Mouse (Mus musculus) regulatory T cell (primary cell): ENCODE measurements around the gene Kcnc1.

Source experiments
- in situ Hi-C: fragments of 300-600 bp; cut with MboI, MseI; formaldehyde crosslinking; loops from one replicate; pipeline ENCODE4 v1.15.1; 2025; ENCODE audit warnings: high pct_unique_total_duplicates

Kcnc1 gene

DNA sequence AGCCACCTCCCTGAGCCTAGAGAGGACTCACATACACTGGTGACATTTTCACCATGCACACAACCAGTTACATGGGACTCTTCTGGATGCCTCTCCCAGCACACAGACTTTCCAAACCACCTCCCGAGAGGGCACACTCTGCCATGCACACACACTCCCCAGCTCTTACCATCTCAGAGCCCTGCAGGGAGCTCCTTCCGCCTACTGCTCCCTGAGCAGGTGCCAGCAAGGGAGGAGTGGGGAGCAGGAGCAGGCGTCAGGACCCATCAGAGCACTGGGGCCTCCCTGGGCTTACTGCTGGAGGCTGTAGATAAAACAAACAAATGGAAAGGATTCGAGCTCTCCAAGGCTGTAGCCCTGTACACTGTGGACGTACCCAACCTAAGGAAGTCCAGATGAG is 25.2 kb downstream of the Kcnc1 start:
- in situ Hi-C loops = no loop called here

DNA sequence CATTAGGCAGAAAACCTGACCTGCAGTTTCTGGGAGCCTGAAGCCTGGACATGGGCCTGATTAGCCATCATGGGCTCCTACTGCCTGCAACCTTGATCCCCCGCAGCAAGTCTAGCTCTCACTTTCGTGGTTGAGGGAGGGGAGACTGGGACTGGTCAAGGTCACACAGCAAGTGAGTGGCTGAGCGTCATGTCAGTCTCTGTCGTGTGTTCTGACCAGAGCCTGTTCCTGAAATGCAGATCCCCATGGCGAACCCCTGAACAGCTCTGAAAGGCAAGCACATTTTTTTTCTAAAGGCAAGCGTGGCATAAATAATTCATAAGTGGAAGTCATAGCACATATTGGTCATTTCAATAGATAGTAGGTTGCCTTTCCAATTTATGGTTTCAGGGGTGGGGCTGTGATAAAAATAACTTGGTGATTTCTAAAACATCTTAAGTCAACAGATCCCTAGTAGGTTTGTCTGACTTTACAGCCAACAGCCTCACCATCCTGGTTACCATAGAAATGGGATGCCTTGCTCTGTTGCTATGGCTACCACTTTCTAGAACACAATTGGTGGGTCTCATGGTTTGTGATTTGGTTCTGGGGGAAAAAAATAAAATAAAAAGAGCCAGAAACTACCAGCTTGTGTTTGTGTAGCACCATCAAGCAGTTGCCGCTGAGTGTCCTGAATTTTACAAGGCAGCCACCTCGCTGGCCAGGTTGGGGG is 25.9 kb downstream of the Kcnc1 start:
- in situ Hi-C loops = no loop called here

DNA sequence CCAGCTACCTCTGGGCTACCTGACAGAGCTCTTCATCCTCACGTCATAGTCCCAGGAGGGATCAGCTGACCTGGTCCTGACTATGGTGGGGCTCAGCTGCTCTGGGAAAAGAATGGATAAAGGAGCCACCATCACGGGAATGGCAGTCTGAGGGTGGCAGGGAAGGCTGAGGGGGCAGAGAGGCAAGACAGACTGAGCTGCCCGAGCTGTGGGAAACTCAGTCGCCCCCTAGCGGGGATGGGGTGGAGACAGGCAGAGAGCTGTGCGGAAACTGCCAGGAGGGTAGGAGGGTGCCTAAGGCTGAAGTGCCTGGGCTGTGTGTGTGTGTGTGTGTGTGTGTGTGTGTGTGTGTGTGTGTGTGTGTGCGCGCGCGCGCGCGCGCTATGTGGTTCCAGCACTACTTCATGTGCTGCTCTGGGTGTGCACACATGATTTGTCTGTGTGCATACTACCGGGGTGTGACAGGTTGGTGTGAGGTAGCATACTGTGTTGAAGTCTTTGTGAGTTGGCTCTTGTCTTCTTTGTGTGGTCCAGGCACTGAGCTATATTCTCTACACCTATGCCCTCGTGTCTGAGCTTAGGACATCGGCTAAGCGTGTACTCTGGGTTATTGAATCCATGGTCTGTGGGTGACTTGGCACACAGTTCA is 26.6 kb downstream of the Kcnc1 start:
- in situ Hi-C loops = no loop called here

DNA sequence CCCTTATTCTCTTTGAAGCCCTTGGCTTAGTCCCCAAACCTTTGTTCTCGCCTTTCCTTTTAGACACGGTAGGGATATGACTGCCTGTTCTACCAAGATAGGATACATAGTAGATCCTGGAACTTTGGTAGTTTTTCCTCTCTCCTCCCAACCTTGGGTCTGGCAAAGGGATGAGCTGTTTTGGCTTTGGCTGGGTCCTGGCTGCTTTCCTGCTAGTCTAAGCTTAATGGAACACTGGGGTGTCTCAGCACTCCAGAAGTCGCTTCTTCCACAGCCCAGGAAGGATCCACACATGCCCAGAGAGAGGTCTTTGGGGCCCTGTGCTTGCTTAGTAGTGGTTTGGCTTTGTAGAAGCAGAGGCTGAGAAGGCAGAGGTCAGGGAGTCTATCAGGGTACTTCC is 27.7 kb downstream of the Kcnc1 start:
- in situ Hi-C loops = no loop called here

DNA sequence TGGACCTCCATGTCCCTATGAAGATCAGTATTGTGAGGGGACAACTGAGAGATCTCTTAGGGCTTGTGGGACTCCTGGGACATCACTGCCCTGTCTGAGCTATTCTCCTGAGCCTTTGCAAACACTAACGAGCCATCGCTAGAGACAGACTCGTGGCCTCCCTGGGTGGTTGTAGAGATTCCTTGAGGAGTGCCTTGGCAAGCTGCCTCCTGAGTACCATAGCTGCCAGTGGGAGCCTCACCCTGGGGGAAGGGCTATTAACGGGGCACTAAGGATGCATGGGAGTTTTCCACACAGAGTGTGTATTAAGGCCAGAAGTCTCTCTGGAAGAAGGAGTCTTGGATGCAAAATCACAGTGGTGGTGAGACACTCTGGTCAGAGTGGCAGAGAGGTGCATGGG is 28.7 kb downstream of the Kcnc1 start:
- in situ Hi-C loops = no loop called here

DNA sequence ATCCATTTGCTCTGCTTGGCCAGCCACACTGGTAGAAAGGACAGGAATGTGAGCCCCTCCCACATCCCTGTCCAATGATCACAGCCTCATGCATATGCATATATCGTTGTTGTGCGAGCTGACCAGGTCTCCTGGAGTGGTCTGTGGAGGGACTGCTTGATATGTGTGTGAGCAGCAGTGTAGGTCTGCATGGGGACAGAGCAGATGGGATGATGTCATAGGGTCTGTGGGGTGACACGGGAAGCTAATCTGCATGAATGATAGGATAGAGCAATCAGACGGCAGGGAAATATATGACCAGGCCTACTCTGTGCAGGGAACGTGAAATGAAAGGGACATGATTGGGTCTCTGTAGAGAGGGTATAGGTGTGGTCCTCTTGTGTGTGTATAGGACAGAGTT is 37.6 kb downstream of the Kcnc1 start:
- in situ Hi-C loops = no loop called here

DNA sequence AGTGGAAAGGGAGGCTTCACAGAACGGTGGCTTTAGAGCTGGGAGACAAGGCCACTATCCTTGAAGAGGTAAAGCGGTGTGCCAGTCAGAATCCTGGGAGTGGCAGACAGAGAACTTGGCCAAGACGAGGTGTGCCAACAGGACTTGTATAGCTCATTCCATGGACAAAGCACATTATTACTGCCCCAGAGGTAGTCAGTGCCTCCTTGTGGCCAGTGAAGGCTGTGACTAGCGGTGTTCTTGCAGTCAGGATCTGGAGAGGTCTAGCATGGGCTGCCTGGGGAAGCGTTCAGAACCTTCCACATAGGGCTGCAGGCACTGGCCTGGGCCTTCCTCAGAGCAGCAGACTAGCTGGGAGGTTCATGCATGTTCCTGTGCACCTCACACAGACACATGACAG is 39.5 kb downstream of the Kcnc1 start:
- in situ Hi-C loops = no loop called here

DNA sequence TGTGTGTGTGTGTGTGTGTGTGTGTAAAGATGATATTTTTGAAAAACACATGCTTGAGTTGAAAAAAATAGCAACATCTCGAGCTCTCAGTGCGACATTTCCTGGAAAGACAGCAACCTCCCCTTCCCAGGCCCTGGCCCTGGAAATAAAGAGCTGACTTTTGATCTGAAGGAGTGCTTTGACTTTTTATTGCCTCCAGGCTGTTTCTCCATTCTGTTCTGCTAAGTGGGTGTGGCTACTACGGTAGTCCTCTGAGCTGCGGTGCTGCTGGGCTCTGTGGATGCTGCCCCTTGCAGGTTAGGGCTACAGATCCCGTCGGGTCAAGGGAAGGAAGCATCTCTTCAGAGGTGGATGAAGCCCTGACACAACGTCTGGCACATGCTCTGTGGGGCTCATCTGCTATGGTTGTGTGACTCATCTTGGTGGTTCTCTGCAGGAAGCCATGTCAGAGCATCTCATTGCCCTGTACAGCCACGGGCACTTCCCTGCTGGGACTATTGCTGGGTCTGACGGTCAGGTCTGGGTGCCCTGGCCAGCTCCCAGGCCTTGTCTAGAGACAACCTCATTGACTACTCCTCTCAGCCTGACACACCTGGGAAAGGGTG is 42.3 kb downstream of the Kcnc1 start:
- in situ Hi-C loops = no loop called here

DNA sequence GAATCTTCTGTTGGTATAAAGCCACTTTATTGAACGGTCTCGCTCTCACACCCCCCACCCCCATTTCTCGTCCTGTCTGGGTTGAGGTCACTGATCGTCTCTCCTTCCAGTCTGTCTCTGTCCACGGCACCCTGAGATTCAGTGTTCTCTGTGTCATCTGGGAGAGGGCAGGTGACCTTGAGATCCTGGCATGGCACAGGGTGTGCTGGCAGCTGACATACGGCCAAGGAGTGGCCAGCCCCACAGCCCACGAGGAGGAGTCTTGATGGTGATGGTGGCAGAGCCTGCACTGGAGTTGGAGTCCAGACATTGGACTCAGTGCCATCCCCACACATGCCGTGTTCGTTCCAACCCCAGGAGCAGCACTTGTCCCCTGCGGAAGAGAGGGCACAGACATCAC is 46.9 kb downstream of the Kcnc1 start:
- in situ Hi-C loops = no loop called here

DNA sequence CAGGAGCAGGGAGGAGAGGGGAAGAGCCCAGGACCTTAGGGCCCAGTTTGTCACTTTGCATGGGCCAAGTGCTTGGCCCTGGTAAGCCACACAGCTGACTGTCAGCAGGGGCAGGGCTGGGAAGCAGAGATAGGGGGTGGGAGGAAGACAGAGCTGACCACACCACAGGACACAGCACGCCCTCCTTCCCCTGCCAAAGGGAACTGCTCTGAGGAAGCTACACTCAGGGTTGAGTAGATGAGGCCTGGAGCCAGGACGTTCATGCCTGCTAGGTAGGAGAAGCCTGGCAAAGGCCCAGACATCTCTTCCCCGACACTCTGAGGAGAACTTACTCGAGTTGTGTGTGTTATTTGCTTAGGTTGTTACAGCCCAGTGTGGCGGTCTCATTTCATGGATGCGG is 49.6 kb downstream of the Kcnc1 start:
- in situ Hi-C loops = no loop called here

DNA sequence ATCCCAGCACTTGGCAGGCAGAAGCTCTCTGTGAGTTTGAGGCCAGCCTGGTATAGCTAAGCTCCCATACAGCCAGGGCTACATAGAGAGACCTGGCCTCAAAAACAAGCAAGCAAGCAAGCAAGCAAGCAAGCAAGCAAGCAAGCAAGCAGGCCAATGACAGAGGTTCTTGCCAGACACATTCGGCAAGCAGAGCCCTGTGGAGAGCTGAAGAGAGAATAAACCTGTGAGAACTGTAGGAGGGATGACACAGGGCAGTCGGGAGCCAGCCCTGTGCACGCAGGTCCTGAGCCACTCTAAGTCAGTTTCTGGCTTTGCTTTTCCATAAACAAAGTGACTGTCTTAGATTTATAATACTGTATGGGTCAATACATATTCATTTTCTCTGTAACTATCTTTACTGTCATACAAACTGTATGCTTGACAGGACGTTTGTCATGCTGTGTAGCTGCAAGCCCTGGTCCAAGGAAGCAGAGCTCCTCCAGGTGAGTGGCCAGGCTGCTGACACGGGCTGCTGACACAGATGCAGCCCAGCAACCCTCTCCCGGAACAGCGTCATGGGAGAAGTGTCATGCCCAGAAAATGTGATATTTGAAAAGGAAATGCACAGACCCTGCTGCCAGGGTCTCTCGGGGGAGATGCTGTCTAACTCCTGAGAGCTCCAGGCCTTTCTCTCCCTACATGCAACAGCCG is 51.3 kb downstream of the Kcnc1 start:
- in situ Hi-C loops = no loop called here

DNA sequence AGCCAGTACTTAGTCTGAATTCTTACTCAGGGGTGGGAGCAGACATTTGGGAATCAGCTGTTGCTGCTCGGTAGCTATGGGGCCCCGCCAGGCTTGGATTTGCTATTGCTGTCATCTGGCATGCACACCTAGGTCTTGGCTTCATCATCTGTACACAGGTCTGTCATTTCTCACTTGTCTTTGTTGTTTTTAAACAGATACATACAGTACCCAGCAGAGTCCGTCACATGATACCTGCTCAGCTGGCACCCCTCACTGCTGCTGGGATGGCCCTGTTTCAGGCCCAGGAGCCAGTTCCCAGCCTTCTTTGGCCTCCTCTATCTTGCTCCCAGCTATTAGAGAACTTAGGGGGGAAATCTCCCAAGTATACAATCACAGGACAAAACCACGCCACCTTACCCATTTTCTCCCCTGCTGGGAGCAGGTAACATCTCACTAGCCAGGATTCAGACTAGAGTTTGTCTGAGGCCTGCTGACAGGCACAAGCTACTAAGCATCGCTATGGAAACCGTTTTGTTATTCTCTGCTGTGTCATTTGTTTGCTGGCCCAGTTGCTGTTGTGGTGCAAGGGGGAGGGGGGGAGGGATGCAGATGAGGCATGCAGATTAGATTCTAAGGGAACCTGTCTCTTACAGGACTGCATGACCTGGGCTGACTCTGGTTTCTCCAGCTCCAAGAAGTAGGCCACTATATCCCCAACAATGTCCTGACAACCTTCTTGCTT is 52.8 kb downstream of the Kcnc1 start:
- in situ Hi-C loops = no loop called here

DNA sequence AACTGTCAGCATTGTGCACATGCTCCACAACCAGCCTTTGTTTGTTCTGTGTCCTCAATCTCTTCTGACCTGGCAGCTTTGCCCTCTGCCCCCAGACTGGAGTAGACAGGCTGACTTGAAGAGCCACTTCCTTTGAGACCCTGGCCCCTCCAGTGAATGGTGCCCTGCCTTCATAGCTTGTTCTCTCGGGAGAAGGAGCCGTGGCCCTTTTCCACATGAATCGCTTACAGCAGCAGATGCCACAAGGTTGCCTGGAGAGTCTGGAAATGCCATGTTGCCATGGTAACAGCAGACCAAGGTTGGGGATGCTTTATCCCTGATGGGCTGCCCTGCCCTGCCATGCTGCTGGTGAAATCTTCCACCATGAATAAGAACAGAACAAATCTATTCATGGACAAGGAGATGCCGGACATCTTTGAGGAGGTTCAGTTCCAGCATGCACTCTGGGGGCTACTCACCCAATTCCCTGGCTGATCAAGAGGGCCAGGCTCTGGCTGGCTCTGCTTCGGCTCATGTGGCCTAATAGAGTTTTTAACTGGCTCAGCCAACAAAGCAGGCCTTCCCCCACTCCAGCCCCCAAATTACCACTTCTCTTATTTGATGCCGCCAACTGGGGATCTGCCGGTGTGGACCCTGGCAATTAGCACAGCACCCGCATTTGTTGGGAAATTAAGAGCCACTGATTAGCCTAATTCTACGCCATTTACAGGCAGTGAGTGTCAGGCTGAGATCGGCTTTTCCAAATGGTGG is 57.8 kb downstream of the Kcnc1 start:
- in situ Hi-C loops = no loop called here

DNA sequence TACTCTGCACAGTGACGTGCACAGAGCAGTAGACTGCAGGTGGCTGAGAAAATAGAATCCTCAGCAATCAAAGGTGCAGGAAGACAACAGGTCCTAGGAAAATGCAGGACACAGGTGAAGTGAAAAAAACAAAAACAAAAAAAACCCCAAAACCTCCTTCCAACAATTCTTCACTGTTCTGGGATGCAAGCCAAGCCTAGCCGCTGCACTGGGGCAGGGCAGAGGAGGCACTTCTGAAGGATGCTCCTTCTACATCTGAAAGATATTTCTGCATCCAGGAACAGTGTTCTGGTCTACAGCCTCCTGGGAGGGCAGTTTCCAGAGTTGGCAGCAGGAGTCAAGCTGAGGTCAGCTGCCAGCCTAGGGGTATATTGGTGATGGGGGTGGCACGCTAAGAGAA is 61.6 kb downstream of the Kcnc1 start:
- in situ Hi-C loops = no loop called here

DNA sequence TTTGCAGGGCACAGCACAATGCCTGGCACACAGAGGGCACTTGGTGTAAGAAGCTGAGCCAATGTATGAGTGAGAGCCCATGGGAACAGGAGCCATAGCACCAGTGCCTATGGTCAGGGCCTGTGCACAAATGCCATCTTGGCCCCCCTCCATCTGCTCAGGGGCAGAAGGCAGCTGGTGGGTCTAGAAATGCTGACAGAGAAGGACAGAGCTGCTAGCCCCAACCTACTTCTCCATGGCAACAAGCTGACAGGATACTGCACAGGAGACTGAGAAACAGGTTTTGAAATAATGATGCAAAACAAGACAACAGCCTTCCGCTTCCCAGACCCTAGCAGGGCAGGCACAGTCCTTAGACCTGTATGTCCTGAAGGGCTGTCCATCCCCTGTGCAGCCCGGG is 62.9 kb downstream of the Kcnc1 start:
- in situ Hi-C loops = no loop called here

DNA sequence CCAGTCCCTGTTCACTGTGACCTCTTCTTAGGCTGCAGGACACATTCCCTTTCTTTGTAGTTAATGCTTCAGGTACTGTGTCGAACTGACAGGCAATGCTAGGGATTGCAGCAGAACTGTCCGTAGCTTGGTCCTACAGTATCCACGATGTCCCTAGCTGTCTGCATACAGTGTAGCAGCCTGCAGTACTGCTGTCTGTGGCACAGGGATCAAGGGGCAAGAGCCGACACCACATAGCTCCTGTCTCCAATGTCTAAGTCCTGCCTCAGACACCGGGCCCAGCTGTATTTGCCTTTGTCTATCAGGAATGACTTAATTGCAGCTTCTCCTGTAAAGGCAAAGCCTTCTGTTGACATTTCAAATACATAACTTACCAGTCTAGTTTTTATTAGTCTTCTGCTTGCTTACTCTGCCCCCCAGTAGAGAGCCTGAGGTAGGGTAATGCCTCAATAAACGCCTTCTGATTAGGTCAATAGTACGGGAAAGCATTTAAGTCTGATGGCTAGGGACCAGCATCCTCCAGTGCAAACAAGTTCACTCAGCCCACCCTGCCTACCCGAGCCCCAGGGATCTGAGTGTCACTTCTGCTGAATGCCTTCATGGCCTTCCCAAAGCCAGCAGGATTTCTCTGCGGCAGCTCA is 63.4 kb downstream of the Kcnc1 start:
- in situ Hi-C loops = no loop called here

DNA sequence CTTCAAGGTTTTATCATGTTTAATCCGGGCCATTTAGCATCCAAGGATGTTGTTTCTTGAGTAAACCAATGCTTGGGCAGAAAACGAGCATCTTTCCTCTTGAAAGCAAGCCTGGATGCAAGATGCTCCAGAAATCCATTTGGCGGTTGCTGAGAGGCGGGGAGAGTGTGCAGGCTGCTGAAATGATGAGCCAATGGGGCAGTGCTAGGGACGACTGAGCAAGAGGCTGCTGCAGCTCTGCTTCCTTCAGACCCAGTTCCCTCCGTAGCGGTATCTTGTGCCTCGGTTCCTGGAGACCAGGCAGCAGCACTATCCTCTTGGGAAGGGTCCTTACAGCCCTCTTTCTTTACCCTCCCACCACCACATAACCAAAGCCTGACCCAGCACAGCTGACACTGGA is 66.0 kb downstream of the Kcnc1 start:
- in situ Hi-C loops = no loop called here

DNA sequence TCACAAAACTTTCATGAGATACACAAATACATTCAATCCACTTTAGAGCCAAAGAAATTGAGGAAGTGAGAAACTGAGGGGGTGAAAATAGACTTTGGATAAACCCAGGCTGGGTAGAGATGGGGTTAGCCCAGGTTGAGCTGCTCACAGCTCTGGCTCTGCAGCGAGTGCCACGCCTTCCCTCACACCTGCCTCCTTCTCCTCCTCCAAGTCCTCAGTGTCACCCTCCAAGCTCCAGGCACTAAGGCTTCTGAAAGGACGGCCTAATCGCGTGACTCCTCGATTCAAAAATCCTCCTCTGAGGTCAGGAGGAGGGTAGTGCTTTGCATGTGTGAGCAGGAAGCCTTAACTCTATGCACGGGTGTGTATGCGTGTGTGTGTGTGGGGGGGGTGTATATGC is 66.8 kb downstream of the Kcnc1 start:
- in situ Hi-C loops = no loop called here

DNA sequence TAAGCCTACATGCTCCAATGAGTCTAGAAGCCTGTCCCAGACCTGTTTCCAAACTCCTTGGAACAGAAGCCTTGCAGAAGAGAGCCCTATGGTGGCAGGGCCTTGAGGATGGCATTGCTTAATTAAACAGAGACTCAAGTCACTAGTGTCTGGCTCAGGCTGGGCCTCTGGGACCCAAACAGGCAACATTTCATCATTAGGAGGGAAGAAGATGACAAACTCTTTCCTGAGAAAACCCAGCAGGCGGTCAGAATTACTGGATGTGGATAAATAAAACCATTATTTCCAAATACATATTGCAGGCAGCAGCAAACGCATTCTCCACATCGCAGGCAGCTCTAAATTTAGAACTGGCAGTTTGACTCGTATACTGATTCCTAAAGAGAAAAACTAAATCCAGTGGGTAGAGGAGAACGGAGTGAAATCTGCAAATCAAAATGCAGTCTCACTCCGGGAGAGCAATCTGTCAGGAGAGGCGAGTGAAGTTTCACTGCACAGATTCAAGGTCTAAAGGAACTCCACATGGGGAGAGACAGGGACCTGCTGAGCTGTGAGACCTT is 70.2 kb downstream of the Kcnc1 start:
- in situ Hi-C loops = no loop called here

DNA sequence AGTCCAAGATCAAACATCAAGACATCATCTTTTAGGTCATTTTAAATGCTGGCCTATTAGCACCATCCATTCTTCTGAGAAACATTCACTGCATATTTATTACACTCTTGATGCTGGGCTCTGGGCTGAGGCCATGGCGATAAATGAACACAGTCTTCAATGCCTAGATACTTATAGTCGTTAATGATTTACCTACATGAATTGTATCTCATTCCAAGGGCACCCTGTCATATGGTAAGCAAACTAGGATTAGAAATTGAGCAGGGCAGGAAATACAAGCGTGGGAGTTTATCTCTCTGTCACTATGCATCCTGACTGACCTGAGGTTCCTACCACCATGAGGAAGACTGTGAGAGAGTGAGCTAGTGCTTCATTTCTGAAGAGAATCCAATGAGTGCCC is 73.2 kb downstream of the Kcnc1 start:
- in situ Hi-C loops = no loop called here
